Mouse (Mus musculus) duodenum, adult 2 months (tissue): ENCODE data around the gene Odf4. TPM values are rescaled to one million over a fixed set of nuclear protein-coding genes. Genes with fewer than 3 reads are reported as not detected.

ENCODE experiments used
- polyA plus RNA-seq: library from polyadenylated mRNA; depleted of rRNA; stranded (reverse); fragments of >200 nt; gene quantifications from 2 replicates; pipeline ENCODE4 v1.2.3, GENCODE M21; 2012; ENCODE audit warnings: low replicate concordance; rRNA removed

The Odf4 gene
- polyA plus RNA-seq, result not detected in 2 replicates

DNA sequence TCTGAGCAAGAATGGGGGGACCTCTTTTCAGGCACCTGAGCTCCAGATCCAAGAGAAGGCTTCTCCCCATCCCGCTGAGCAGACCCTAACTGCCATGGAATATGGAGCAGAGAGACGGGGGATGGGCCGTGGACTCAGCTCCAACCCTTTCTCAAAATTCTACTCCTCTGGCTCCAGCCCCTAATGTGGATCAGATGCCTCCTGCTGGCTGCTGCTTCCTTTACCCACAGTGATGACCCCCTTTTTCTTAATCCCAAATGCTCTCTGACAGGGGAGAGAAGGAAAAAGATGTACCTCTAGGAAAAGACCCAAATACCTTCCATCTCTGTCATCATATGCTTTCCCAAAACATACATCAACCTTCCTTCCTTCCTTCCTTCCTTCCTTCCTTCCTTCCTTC lies at the start of gene Odf4:
Gene Odf4, minus strand, starts transcription at position 101 of the 400 bp plus-strand sequence.

GRCm38 (mm10) chr11:68975085-68975484 lies 48.2 kb upstream of the Odf4 start, which contains the start of gene Rangrf:
Gene Rangrf, minus strand, starts transcription at chr11:68975185.

GRCm38 (mm10) chr11:68967337-68968282 lies 40.7 kb upstream of the Odf4 start, which contains the start of gene Slc25a35:
Gene Slc25a35, plus strand, starts transcription at chr11:68968131.

GRCm38 (mm10) chr11:68957308-68957707 lies 30.4 kb upstream of the Odf4 start, which contains the start of gene Arhgef15:
Gene Arhgef15, minus strand, starts transcription at chr11:68957480.

GRCm38 (mm10) chr11:68901351-68902046 lies 25.4 kb downstream of the Odf4 start, which contains the start of gene Rpl26:
Gene Rpl26, plus strand, starts transcription at chr11:68901583.

GRCm38 (mm10) chr11:68888253-68888652 lies 38.6 kb downstream of the Odf4 start, which contains the start of gene Rnf222:
Gene Rnf222, plus strand, starts transcription at chr11:68888553.

Other genes starting within 250 kb of the Odf4 start
- 1.9 and 3.6 TPM in 2 replicates for gene Myh10, start 235.5 kb downstream of the Odf4 start, polyA plus RNA-seq
- gene Ndel1, start 55.2 kb downstream of the Odf4 start, polyA plus RNA-seq, result 35.5 and 94.6 TPM in 2 replicates
- gene Rnf222, start 38.5 kb downstream of the Odf4 start, polyA plus RNA-seq, result not detected in 2 replicates
- 172 and 364 TPM in 2 replicates for gene Rpl26, start 25.5 kb downstream of the Odf4 start, polyA plus RNA-seq
- 16.9 and 18.8 TPM in 2 replicates for gene Arhgef15, start 30.4 kb upstream of the Odf4 start, polyA plus RNA-seq
- 17.1 and 22.0 TPM in 2 replicates for gene Slc25a35, start 41.0 kb upstream of the Odf4 start, polyA plus RNA-seq
- gene Rangrf, start 48.1 kb upstream of the Odf4 start, polyA plus RNA-seq, result 29.7 and 31.1 TPM in 2 replicates
- gene Pfas, start 81.4 kb upstream of the Odf4 start, polyA plus RNA-seq, result 6.7 and 7.2 TPM in 2 replicates
- 23.0 and 25.0 TPM in 2 replicates for gene Ctc1, start 88.8 kb upstream of the Odf4 start, polyA plus RNA-seq
- gene Aurkb, start 118.6 kb upstream of the Odf4 start, polyA plus RNA-seq, result 27.8 and 56.2 TPM in 2 replicates
- 12.4 and 36.7 TPM in 2 replicates for gene Borcs6, start 132.6 kb upstream of the Odf4 start, polyA plus RNA-seq
- 15.0 and 29.3 TPM in 2 replicates for gene Tmem107, start 143.7 kb upstream of the Odf4 start, polyA plus RNA-seq
- 84.0 and 93.4 TPM in 2 replicates for gene Vamp2, start 161.4 kb upstream of the Odf4 start, polyA plus RNA-seq
- 12.0 and 17.6 TPM in 2 replicates for gene Per1, start 168.1 kb upstream of the Odf4 start, polyA plus RNA-seq
- gene Hes7, start 193.3 kb upstream of the Odf4 start, polyA plus RNA-seq, result 1.7 and 2.1 TPM in 2 replicates
- gene 9130213A22Rik, start 195.5 kb upstream of the Odf4 start, polyA plus RNA-seq, result 0.11 and 0.43 TPM in 2 replicates
- 0.20 and 0.79 TPM in 2 replicates for gene Aloxe3, start 198.8 kb upstream of the Odf4 start, polyA plus RNA-seq
- gene Alox12b, start 229.9 kb upstream of the Odf4 start, polyA plus RNA-seq, result not detected in 2 replicates